Mouse (Mus musculus) spleen, postnatal 36 days (tissue): ENCODE measurements around the gene Elf4.
A peak's percentile ranks its signal among the peaks of the same experiment; 100 is the strongest.

Experiments used
- DNase-seq, 2 experiments: peaks; one replicate each; pipeline ENCODE4 v3.0.0; 2022; ENCODE audit warnings: low spot score in 2 of 2, mixed read lengths in 1 of 2

The Elf4 gene

DNA sequence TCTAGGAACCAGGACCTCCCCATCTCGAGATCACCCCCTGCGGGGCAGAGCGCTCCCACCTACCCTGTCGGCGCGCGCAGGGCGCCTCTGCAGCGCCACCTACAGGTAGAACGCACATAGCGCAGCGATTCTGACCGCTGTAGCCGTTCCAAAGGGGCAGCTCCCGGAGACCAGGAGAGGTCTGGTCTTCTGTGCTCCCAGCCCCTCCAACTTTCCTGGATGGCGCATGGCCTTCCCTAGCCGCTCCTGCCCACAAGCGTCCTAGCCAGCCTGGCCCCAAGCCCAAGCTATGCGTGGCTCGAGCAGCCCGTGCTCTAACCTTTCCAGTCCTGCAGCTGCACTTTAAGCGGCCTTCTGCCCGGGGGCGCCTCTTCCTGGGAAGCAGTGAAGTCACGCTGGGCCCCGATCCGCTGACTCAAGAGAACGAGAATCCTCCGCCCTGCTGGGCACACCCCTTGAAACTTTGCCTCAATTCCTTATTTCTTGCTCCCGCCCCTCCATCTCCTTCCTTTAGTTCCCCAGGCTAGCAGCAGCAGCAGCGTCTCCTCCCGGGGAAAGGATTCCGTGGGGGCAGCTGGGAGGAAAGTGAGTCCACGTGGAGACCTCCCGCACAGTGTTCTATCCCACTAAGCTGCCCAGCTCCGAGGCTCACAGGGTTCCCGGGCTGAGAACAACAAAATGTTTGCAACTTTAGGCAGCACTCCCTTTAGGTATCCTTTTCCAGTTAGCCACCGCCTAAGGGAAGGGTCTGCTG is at the start of gene Elf4:
Elf4 (minus strand) TSS at position 379 of the 754 bp plus-strand sequence.
- peak; percentile 47 for DNase-seq

DNA sequence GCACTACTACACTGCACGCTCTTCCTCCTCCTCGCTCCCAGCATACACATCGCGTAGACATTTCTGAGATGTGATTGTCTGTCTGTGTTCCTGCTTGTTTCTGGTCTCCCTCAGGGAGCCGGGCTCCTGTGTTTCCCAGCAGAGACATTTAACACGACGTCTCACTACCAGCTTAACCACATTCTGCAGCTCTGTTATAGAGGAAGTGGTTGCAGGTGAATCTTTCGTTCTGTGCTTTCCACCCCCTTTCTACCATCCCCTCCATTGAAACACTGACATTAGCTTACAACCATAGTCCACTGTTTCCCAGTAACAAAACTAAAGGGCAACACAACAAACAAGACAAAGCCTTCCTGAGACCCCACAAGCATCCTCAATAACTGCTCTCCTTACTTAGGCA is 30.8 kb upstream of the Elf4 start:
- no peak for DNase-seq

DNA sequence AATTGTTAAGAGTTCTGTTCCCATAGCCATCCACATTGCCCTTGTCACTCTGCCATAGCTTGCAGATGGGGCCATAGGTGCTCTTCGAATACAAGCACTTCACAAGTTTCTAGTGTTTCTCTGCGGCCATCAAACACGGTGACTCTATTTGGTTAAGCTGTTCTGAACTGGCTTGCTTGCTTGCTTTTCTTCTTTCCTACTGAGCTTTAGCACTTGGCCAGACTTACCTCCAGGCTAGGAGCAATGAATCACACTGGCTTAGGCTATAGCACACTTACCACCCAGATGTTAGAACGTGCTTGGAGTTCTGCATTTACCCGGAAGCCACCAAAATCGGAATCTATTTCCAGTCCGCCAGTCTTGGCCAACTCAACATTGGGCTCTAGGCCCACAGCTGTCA is 18.8 kb upstream of the Elf4 start:
- DNase-seq, result no peak

DNA sequence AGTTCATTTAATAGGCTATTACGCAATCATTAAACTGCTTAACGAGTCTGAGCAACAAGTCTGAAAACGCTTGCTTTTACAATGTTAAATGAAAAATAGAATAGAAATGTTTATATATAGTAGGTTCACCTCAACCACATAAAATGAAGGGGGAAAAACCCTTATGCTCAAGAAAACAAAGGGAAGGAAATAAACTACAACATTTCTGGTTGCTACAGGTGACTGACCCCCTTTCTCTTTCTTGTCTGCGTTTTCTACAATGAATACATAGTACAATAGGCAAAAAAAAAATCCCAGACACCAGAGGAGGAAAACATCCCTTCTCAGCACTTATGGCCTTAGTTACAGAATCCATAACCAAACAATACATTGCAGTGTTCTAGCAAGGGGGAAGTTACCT is 18.2 kb upstream of the Elf4 start:
- DNase-seq, result no peak

DNA sequence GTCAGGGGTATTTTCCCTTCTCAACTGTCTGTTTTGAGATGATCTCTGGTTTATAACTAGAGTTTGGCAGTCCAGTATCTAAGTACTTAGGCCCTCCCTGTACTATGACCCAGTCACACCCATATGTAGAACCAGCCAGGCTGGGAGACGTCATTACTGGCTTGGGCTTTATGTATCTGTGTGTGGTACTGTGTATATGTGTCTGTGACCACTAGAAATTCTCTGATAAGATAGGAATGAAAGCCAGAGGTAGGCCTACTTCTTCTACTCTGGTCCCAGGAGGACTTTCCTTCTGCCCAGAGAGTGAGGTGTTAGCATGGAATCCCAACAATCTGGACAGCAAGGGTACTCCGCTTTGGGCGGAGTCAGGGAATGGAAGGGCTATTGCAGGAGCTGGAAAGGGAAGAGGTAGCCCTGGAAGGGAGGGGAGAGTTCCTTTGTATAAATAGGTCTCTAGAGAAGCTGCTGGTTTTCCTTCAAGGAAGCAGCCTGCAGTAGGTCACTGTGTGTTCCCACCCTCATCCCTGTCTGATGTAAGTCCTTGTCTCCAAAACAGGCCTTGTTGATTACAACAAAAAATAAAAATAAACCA is 4.5 kb upstream of the Elf4 start:
- DNase-seq, result no peak

DNA sequence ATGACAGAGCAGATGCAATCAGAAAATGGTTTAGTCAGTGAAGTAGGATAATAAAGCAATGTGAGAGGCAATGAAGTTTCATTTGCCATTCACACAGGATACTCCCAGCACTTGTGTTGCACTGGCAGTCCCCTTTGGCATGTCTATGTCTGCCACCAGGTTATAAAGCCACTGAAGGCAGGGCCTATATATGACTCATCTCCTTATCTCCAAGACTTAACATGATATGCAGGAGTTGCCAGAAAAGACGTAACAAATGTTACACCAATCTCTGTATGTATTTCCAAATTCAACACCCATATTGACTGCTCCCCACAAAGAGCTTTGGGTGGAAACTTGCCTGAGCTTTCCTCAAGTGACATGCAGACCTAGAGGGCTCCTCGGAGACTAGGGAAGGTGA is 3.2 kb upstream of the Elf4 start:
- no peak for DNase-seq

DNA sequence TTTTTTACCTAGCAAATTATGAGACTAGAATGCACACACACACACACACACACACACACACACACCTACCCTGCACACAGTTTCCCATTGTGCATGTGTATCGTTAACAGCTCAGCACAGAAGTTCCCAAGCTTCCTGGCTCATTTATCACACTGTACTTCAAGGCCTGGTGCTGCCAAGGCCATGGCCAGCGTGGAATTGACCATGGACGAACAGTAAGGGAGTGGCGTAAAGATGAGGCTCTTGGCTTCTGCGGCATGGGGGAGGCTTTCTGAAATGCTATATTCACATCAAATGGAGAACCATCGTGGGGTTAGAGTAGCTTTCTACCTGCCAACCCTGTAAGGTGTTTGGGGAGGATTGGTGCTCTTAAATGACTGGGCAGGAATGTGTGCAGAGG is 1.5 kb upstream of the Elf4 start:
- no peak for DNase-seq

DNA sequence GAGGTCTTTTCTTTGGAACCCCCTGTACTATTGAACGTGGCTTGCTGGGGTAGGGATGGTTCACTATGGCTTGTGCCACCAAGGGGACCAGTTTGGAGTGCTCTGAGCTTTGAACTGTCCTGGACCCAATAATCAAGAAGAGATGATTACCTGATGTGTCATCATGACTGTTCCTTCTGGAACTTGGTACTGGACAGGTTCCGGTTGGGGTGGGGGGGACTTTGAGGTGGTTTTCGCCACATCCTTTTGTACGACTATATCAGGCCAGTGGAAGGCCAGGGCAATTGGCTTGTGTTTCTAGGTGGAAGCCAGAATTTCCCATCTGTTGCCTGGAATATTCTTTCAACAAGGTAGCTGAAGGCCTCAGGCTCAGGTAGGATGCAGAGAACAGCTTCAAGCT is 704 bp upstream of the Elf4 start:
- DNase-seq, result no peak

DNA sequence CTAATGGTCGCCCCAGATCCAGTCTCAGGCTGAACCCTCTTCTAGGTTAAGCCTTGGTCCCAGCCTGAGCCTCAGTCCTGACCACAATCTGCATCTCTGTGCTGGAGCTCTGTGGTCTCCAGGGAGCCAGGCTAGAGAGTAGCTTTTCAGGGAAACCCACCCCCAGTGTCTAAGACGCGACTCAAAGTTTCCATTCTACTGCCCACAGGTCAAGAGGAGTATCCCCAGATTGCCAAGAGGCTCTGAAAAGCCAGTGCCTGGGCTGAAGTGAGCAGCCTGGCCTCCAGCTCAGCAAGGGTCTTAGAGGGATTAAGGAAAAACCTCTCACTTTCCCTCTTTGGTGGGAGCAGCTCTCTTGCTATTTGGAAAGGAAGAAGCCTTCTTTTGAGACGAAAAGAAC is 635 bp downstream of the Elf4 start:
- no peak for DNase-seq

DNA sequence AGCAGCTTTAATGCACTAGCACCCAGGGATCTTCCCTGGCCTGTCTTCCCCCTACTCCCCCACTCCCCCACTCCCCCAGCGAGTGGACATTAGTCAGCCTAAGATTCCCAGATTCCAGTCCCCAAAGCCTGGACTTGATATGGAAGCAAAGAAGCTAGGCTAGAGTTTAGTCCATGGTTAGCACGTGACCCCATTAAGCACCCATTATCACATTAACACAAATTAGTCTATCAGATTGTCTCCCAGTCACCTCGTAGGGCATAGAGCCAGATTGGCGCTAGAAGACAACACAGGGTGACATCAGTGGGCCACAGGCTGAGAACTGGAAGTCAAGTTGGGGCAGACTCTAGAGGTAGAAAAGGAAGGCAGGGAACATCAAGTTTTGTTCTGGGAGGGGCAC is 1.9 kb downstream of the Elf4 start:
- DNase-seq, result no peak

DNA sequence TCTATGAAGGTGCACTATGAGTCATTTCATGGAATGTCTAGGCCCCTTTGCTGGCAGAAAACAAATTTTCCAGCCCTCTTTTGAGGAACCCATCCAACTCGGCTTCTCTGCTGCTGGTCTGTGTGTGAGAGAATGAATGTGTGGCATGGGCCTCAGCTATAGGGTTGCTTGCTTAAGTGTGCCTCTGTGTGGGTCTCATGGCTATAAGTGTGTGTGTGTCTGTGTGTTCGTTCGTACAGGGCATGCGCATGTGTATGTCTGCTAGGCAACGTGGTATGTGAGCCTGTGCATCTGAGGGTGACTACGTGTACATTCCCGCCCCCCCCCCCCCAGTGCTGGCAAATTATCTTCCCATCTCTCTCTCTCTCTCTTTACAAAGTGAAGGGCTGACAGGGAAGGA is 2.4 kb downstream of the Elf4 start:
- DNase-seq, result no peak

DNA sequence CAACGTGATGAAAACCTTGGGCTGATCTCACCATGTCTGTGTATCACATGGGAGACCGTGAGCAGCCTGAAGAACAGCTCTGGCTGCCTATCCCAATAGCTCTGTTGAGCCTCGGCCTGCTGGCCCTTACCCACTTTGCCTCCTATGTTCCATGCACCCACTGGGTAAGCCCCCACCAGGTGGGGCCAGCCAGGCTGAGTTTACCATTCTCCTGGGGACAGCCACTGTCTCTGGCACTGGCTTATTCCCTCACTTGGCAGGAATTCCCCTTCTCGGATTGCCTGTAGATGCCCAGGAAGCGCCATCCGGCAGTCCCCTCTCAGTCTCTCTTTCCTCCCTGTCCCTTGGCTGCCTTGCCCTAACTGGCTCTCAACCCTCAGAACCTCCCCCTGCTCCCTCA is 6.0 kb downstream of the Elf4 start:
- no peak for DNase-seq

DNA sequence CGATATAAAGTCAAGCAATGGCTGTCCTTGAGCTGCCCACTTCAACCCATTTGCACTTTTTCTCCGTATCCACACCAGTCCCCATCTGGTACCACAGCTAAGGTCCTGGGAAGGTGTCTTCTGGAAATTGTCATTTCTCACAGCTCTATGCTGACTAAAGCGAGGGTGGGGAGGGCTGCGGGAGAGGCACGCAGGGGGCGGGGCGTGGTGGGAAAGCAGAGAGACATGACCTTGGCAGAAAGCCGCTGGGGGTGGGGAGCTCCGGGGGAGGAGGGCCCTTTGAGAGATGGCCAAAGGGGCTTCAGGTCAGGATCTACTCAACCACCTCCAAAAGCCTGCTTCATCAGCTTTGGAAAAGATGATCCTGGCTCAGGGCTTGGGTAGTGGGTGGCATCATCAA is 7.9 kb downstream of the Elf4 start:
- no peak for DNase-seq

DNA sequence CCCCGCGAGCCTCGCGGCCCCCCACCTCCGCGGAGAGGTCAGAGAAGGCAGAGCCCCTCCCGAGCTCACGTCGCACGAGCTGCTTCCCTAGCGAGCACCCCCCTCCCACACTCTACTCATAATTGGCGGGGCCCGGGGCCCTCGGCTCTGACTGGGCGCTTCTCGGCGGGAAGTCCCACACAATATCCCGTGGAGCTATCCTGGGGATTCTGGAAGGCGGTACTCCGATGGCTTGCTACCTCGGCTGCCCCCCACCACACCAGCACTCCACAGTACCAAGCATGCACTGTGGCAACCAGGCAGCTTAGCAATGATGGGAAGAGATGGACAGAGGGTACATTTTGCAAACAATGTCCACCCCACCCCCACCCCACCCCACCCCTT is 8.4 kb downstream of the Elf4 start:
- DNase-seq, result no peak

DNA sequence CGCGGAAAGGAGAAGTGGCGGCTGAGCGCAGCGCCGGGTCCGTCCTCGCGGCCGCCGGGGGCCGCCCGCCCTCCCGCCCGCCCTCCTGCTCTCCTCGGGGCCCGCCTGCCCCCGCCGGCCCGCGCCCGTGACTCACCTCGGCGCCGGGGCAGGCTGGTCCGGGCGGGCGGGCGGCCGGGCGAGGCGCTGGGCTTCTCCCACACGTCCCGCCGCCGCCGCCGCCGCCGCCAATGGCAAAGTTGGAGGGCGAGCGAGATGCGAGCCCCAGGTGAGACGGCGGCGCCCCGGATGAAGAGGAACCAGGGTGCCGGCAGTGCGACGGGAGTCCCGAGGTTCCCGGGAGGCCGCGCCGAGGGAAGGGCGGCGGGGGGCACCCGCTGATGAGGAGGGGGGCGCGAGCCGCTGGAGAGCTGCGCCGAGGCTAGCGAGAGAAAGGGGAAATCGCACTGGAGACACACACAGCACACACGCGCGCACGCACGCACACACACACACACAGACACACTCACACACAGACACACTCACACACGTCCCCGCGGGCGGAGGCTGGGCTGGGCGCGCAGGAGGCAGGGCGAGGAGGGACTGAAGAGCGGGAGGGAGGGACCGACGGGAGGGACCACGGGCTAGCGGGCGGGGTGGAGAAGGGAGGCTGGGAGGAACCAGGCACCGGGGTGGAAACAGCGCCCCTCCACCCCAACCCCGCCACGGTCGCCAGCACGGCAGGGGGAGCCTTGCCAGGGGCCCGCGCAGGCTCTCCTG is 9.0 kb downstream of the Elf4 start:
- DNase-seq, result peak; percentile 86 to 88

DNA sequence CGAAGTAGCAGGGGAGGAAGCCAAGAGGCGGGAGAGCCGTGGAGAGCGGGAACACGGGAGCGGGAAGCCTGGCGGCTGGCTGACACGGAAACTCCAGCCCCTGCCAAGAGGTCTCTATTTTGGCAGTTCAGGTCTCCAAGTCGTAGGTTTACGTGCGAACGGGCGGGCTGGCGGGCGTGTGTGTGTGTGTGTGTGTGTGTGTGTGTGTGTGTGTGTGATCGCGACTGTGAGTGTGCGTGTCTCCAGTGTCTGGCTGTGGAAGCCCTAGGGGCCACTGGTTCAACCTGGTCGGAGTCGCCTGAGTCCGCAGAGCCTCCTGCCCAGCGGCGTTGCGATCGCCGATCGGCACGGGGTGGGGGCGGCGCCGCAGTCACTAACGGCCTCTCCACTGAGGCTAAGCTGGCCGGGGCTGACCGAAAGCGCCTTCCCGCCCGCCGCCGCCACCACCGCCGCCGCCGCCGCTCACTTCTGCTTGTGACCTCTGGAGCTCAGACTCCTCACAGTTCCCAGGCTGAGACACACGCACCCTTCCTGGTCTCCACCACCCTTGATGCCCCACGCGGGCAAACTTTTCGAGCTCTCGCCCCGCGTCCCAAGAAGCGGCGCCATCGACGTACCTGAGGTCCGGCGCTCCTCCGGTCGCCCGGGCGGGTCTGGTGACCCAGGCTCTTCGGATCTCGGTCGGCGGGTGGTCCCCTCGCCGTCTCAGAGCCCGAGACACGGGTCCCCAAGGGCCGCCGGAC is 9.8 kb downstream of the Elf4 start:
- peak in 1 of 2 experiments; percentile 24 for DNase-seq

DNA sequence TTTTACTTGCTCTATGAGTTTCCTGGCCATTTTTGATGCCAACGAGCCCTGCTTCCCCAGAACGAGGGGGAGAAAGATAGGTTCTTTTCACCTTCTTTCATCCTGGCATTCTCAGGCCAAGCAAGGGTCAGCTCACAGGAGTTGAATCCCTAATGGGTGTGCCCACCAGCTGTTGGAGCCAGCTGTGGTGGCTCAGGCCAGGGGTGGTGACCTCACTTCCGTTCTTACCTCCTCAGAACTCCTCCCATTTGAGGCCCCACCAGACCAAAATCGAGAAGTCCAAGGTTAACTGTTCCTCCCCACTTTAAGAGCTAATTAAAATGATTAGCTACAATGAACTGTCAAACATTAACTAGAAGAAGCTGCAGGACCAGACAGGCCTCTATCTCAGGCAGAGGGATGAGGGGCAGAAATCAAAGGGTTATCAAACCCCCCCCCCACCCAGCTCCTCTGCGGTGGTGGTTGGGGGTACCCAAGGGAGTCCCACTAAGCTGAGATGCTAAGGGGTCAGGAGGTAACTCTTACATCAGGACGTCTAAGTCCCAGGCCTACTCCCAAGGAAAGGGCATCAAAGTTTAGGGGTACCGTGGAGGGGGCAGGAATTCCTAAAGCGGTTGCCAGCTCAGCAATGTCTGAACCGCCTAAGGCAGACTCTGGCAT is 10.6 kb downstream of the Elf4 start:
- DNase-seq, result peak; percentile 44 to 45

DNA sequence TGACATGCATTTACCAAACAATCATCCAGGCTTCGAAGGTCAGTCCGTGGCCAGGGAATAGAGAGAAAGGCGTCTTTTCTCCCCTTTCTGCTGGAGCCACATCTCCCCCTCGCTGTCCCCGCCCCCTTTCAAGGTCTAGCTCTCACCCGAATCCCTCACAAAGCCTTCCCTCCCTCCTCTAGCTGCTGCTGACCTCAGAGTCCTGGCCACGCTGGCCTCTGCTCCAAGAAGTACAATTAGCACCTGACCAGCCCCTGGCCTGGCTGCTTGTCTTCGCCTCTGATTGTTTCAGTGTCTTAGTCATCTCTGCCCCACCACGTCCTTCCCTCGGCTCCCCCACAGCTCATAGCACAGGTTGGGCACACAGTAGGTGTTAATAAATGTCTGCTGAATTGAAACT is 13.3 kb downstream of the Elf4 start:
- no peak for DNase-seq

DNA sequence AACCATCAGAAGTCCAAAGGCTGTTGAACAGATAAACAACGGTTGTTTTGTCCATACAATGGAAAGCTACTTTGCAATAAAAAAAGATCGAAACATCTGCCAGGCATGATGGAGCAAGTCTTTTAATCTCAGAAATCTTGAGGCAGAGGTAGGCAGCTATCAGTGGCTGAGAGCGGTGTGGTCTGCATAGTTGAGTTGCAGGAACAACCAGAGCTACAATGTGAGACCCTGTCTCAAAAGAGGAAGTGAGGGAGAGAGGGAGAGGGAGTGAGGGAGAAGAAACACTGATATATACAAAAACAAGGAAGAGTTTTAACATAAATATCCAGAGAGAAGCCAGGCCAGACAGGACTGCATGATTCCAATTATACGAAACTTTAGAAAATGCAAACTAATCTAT is 18.3 kb downstream of the Elf4 start:
- DNase-seq, result no peak

DNA sequence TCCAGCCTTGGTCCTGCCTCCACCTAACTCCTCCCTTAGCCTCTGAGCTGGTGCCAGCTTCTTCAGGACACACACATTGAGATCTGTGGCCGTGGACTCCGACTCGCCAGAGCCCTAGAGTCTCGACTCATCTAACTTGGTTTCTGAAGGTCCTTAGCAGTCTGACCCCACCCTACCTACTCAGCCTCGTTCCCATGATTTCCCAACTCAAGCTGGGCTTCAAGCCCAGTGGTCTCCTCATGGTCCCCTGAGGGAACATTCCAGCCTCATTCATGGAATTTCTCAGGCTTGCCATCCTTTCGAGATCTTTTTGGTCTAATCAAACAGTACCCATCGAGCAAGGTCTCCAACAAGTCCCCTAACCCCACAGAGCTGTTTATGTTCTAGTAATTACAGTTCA is 21.0 kb downstream of the Elf4 start:
- no peak for DNase-seq

DNA sequence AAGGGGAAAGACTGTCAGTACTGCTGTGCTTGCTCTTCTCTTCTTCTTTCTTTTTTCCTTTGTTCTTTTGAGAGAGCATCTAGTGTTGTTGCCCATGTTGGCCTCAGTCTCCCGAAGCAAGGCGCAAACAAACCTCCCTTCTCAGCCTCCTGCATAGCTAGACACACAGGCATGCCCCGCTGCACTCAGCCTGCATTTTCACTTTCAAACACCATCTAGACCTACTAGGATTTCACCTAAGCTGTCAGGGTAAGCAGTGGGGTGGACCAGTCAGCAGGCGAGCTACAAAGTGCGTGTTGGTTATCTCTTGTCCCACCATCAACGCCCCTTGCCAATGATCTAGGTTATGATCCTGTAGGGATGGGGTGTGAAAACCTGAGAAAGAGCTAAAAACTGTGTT is 21.4 kb downstream of the Elf4 start:
- peak in 1 of 2 experiments; percentile 31 for DNase-seq

DNA sequence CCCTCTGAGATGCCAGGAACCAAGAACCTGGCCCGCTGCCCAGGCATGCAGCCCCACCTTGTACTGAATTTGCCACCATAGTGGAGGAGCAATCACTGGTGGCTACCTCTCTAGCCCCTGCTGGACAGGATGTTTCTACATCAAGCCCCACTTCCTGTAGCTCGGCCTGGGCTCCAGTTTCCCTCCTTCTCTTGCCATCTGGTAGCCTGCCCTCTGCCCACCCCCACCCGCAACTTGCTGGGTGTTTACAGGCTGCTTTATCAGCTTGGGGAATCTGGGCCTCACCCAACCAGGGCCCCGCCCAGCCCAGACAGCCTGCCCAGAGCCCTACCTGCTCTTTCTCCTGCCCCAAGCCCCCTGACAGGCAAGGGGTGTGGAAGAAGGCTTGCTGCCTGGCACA is 23.9 kb downstream of the Elf4 start:
- DNase-seq, result peak; percentile 36 to 54
